In the genomic region with DNA sequence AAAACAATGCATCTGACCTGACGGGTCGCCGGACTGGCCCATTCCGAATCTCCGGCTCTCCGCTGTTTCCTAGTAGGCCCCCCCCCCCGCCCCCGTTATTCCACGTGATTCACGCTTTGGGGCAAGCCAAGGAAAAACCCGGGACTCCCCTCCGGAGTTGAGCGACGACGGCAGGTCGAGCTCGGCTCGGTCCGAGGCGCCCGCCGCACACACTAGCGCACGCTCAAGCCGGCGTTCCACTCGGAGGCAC, we compare ENCODE assay signal across 8 mouse cellular contexts.
DNase-seq lines count a peak whose midpoint lies in the region; ATAC-seq and TF ChIP-seq lines count a peak whose summit lies in the region.

No protein-coding gene starts in this region.

- no peak for ATAC-seq in hindbrain, embryonic 14.5 days (ENCODE audit: low FRiP score)
- no peak for ATAC-seq in midbrain, postnatal 0 days (ENCODE audit: low FRiP score)
- ATAC-seq in monocyte, adult 5-6 weeks (replicated peaks; ENCODE audit: insufficient number of reproducible peaks, low FRiP score, low TSS enrichment, poor library complexity, severe bottlenecking) = no peak

- DNase-seq in layer of hippocampus, adult 2 months (ENCODE audit: low spot score in 2 of 2) = no peak
- no peak for DNase-seq in layer of hippocampus, postnatal 36 days
- DNase-seq in brain, embryonic 14.5 days (ENCODE audit: low read depth) = no peak
- DNase-seq in hindbrain, embryonic 14.5 days (ENCODE audit: low spot score) = no peak
- DNase-seq in midbrain, postnatal 0 days (ENCODE audit: low spot score) = no peak
- no peak for DNase-seq in adrenal gland, postnatal 14 days
- no peak for DNase-seq in cerebellum, postnatal 36 days

- no peak for TF ChIP-seq CTCF in layer of hippocampus, adult 2 months (conservative IDR thresholded peaks at IDR 0.05)
- TF ChIP-seq CTCF in brain, embryonic 14.5 days (IDR thresholded peaks at IDR 0.05; ENCODE audit: borderline replicate concordance, extremely low read depth, insufficient read depth, insufficient read length) = no peak
- TF ChIP-seq CTCF in midbrain, postnatal 0 days (IDR thresholded peaks at IDR 0.05) = no peak

- no peaks in the 10 kb centered on the region for H3K36me3 ChIP-seq in hindbrain, embryonic 14.5 days (replicated peaks; ENCODE audit: control insufficient read depth, insufficient read depth)
- no peaks in the 10 kb centered on the region for H3K36me3 ChIP-seq in midbrain, postnatal 0 days (ENCODE audit: insufficient read depth, low read length)

- no peaks in the 10 kb centered on the region for H3K9me3 ChIP-seq in hindbrain, embryonic 14.5 days (ENCODE audit: control insufficient read depth, low read length)
- H3K9me3 ChIP-seq in midbrain, postnatal 0 days (ENCODE audit: low read length) = no peaks in the 10 kb centered on the region

- peak overlapping the region; percentile 70 for H3K4me3 ChIP-seq in layer of hippocampus, adult 2 months
- peak overlapping the region; percentile 62 for H3K4me3 ChIP-seq in hindbrain, embryonic 14.5 days (replicated peaks; ENCODE audit: low read length)
- H3K4me3 ChIP-seq in midbrain, postnatal 0 days (ENCODE audit: low read depth, low read length) = peak overlapping the region; percentile 50

- H3K27ac ChIP-seq in layer of hippocampus, adult 2 months = peak overlapping the region; percentile 91; the same call in 1 of the 2 replicates
- peak overlapping the region; percentile 93 for H3K27ac ChIP-seq in hindbrain, embryonic 14.5 days
- peak overlapping the region; percentile 53; the same call in 1 of the 2 replicates for H3K27ac ChIP-seq in midbrain, postnatal 0 days (ENCODE audit: low read depth, low read length)

- peaks cover 15% of the 10 kb centered on the region for H3K4me1 ChIP-seq in hindbrain, embryonic 14.5 days (replicated peaks; ENCODE audit: control insufficient read depth, insufficient read depth, low read length)
- H3K4me1 ChIP-seq in midbrain, postnatal 0 days (ENCODE audit: insufficient read depth, low read length) = no peaks in the 10 kb centered on the region

- TF ChIP-seq POLR2A in brain, embryonic 14.5 days (IDR thresholded peaks at IDR 0.05; ENCODE audit: borderline replicate concordance, extremely low read depth, insufficient read depth, insufficient read length, poor library complexity, severe bottlenecking) = 0 out of 2 replicates have a peak, but pooled peaks have one; percentile 11

- WGBS in hindbrain, embryonic 14.5 days = 4% methylated on average over 24 of the region's 27 CpGs
- WGBS in midbrain, postnatal 0 days = 3% methylated on average over 25 of the region's 27 CpGs

- peaks cover 78% of the 10 kb centered on the region for H3K27me3 ChIP-seq in hindbrain, embryonic 14.5 days (ENCODE audit: control insufficient read depth, insufficient read depth, low read length)
- H3K27me3 ChIP-seq in midbrain, postnatal 0 days (ENCODE audit: insufficient read depth, low read length) = peaks cover 26% of the 10 kb centered on the region; the same call in 1 of the 2 replicates

- peak overlapping the region; percentile 80 for H3K9ac ChIP-seq in hindbrain, embryonic 14.5 days
- peak overlapping the region; percentile 46 for H3K9ac ChIP-seq in midbrain, postnatal 0 days (replicated peaks; ENCODE audit: low read length, poor library complexity, severe bottlenecking)

- H3K4me2 ChIP-seq in hindbrain, embryonic 14.5 days (replicated peaks) = peak overlapping the region; percentile 62
- peak overlapping the region; percentile 75 for H3K4me2 ChIP-seq in midbrain, postnatal 0 days (ENCODE audit: low read depth, low read length, poor library complexity, severe bottlenecking)
